8 mouse cellular contexts compared by ENCODE assay signal in the genomic region with DNA sequence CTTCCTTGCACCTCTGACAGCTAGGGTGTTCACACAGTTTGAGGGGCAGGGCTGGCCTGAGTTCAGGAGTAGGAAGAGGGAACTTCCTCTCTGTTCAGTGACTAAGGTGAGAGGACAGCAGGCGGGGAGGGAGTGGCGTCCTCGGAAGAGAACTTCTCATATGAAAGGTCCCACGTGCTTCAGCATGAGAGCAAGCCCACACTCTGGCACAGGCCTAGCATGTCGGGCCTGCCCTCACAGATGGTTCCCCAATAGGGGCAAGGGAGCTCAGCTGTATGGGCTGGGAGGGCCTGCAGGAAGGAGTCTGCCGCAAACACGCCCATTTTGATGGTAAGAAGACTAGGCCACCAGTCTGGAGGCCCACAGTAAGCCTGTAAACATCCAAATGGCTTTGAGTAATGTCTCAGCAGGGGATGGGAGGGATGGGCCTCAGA. TPM values are rescaled to one million over a fixed set of nuclear protein-coding genes. Genes with fewer than 3 reads are reported as not detected.
DNase-seq lines count a peak whose midpoint lies in the region; ATAC-seq lines count a peak whose summit lies in the region.

No protein-coding gene starts in this region.

- no peak overlapping the region for H3K4me3 ChIP-seq in midbrain, embryonic 10.5 days
- H3K4me3 ChIP-seq in midbrain, embryonic 14.5 days (replicated peaks; ENCODE audit: low read depth, low read length): no peak overlapping the region
- H3K4me3 ChIP-seq in limb, embryonic 10.5 days: no peak overlapping the region
- no peak overlapping the region for H3K4me3 ChIP-seq in midbrain, embryonic 13.5 days (replicated peaks)

- H3K9me3 ChIP-seq in midbrain, embryonic 10.5 days (replicated peaks): no peaks in the 10 kb centered on the region
- no peaks in the 10 kb centered on the region for H3K9me3 ChIP-seq in midbrain, embryonic 14.5 days (ENCODE audit: control insufficient read depth, low read length)
- H3K9me3 ChIP-seq in limb, embryonic 10.5 days (replicated peaks): no peaks in the 10 kb centered on the region
- H3K9me3 ChIP-seq in midbrain, embryonic 13.5 days: no peaks in the 10 kb centered on the region

- no peak for ATAC-seq in midbrain, embryonic 14.5 days (ENCODE audit: low FRiP score, low TSS enrichment)
- no peak for ATAC-seq in midbrain, embryonic 13.5 days

- no peak overlapping the region for H3K9ac ChIP-seq in midbrain, embryonic 14.5 days (replicated peaks; ENCODE audit: low read length)
- 0 out of 2 replicates have a peak overlapping the region, but pooled peaks have one; percentile 4 for H3K9ac ChIP-seq in midbrain, embryonic 13.5 days (replicated peaks)

- H3K27ac ChIP-seq in midbrain, embryonic 10.5 days (replicated peaks): peak overlapping the region; percentile 3; the same call in 1 of the 2 replicates
- no peak overlapping the region for H3K27ac ChIP-seq in midbrain, embryonic 14.5 days (replicated peaks; ENCODE audit: low read depth, low read length)
- H3K27ac ChIP-seq in limb, embryonic 10.5 days: peak overlapping the region; percentile 33; the same call in 1 of the 2 replicates
- H3K27ac ChIP-seq in midbrain, embryonic 13.5 days: no peak overlapping the region

- peaks cover 58% of the 10 kb centered on the region for H3K4me1 ChIP-seq in midbrain, embryonic 10.5 days
- peaks cover 46% of the 10 kb centered on the region for H3K4me1 ChIP-seq in midbrain, embryonic 14.5 days (ENCODE audit: control insufficient read depth, insufficient read depth, low read length)
- H3K4me1 ChIP-seq in limb, embryonic 10.5 days: peaks cover 63% of the 10 kb centered on the region
- peaks cover 55% of the 10 kb centered on the region for H3K4me1 ChIP-seq in midbrain, embryonic 13.5 days (replicated peaks)

- H3K4me2 ChIP-seq in midbrain, embryonic 14.5 days (ENCODE audit: low read length): no peak overlapping the region
- no peak overlapping the region for H3K4me2 ChIP-seq in midbrain, embryonic 13.5 days (replicated peaks)

- H3K36me3 ChIP-seq in midbrain, embryonic 10.5 days: peaks cover 20% of the 10 kb centered on the region
- no peaks in the 10 kb centered on the region for H3K36me3 ChIP-seq in midbrain, embryonic 14.5 days (ENCODE audit: control insufficient read depth, insufficient read depth, low read length)
- H3K36me3 ChIP-seq in limb, embryonic 10.5 days: peaks cover 27% of the 10 kb centered on the region
- H3K36me3 ChIP-seq in midbrain, embryonic 13.5 days: no peaks in the 10 kb centered on the region

- WGBS in midbrain, embryonic 10.5 days: 52% methylated on average over 7 of the region's 7 CpGs
- 62% methylated on average over 7 of the region's 7 CpGs for WGBS in midbrain, embryonic 14.5 days
- WGBS in limb, embryonic 10.5 days: 44% methylated on average over 7 of the region's 7 CpGs
- WGBS in midbrain, embryonic 13.5 days: 47% methylated on average over 7 of the region's 7 CpGs

- intact Hi-C loops in left cerebral cortex, postnatal 4 days (cut with DNase I): no loop called here

- H3K27me3 ChIP-seq in midbrain, embryonic 10.5 days (ENCODE audit: low read depth, poor library complexity, severe bottlenecking): no peaks in the 10 kb centered on the region
- H3K27me3 ChIP-seq in midbrain, embryonic 14.5 days (ENCODE audit: control insufficient read depth, insufficient read depth, low read length): no peaks in the 10 kb centered on the region
- no peaks in the 10 kb centered on the region for H3K27me3 ChIP-seq in limb, embryonic 10.5 days (ENCODE audit: low read depth, poor library complexity, severe bottlenecking)
- H3K27me3 ChIP-seq in midbrain, embryonic 13.5 days: no peaks in the 10 kb centered on the region

- peak; percentile 48 for DNase-seq in adrenal gland, postnatal 14 days
- no peak for DNase-seq in adrenal gland, adult 2 months
- DNase-seq in midbrain, embryonic 10.5 days (ENCODE audit: low spot score): no peak
- DNase-seq in midbrain, embryonic 14.5 days: no peak
- DNase-seq in limb, embryonic 10.5 days (ENCODE audit: low spot score): no peak
- DNase-seq in thymus, postnatal 25 days: peak; percentile 82
- DNase-seq in left cerebral cortex, postnatal 4 days: no peak

RNA-seq across cellular contexts. Expression of gene Grk2, which starts 5.7 kb away (rescaled TPM):
- 45.2 and 74.4 TPM in 2 replicates for total RNA-seq in adrenal gland, postnatal 14 days (2021)
- 10 to 100 TPM; 49.1 to 49.7 TPM for total RNA-seq in adrenal gland, adult 2 months (2021)
- polyA plus RNA-seq in adrenal gland, adult 2 months (2012; rRNA removed): 60.4 and 62.6 TPM in 2 replicates
- polyA plus RNA-seq in midbrain, embryonic 10.5 days (2016; fragmentation: Nextera tagmentation; extraction: Ambion mirVana): 12.2 and 14.2 TPM in 2 replicates
- polyA plus RNA-seq in midbrain, embryonic 14.5 days (2014; fragmentation: Nextera tagmentation; extraction: Ambion mirVana): 29.0 and 30.0 TPM in 2 replicates
- polyA plus RNA-seq in limb, embryonic 10.5 days (2016; fragmentation: Nextera tagmentation; extraction: Ambion mirVana): 14.6 and 15.5 TPM in 2 replicates
- 18.0 and 20.9 TPM in 2 replicates for polyA plus RNA-seq in midbrain, embryonic 13.5 days (2015; fragmentation: Nextera tagmentation; extraction: Ambion mirVana)
- 100 to 1,000 TPM; 143 to 167 TPM for total RNA-seq in left cerebral cortex, postnatal 4 days (2021)

RNA-seq across cellular contexts. Expression of gene Ankrd13d, which starts 17.4 kb away (rescaled TPM):
- 2.7 and 4.8 TPM in 2 replicates for total RNA-seq in adrenal gland, postnatal 14 days (2021)
- total RNA-seq in adrenal gland, adult 2 months (2021): 1 to 10 TPM; 2.5 to 5.7 TPM
- polyA plus RNA-seq in adrenal gland, adult 2 months (2012; rRNA removed): 5.4 and 8.3 TPM in 2 replicates
- polyA plus RNA-seq in midbrain, embryonic 10.5 days (2016; fragmentation: Nextera tagmentation; extraction: Ambion mirVana): 11.7 and 12.6 TPM in 2 replicates
- 34.5 and 39.3 TPM in 2 replicates for polyA plus RNA-seq in midbrain, embryonic 14.5 days (2014; fragmentation: Nextera tagmentation; extraction: Ambion mirVana)
- polyA plus RNA-seq in limb, embryonic 10.5 days (2016; fragmentation: Nextera tagmentation; extraction: Ambion mirVana): 5.5 and 7.9 TPM in 2 replicates
- polyA plus RNA-seq in midbrain, embryonic 13.5 days (2015; fragmentation: Nextera tagmentation; extraction: Ambion mirVana): 23.4 and 27.8 TPM in 2 replicates
- 10 to 100 TPM; 98.4 to 99.3 TPM for total RNA-seq in left cerebral cortex, postnatal 4 days (2021)

RNA-seq across cellular contexts. Expression of gene Ssh3, which starts 31.3 kb away (rescaled TPM):
- total RNA-seq in adrenal gland, postnatal 14 days (2021): 17.3 and 20.8 TPM in 2 replicates
- total RNA-seq in adrenal gland, adult 2 months (2021): 10 to 100 TPM; 30.9 to 34.4 TPM
- polyA plus RNA-seq in adrenal gland, adult 2 months (2012; rRNA removed): 67.4 and 86.6 TPM in 2 replicates
- polyA plus RNA-seq in midbrain, embryonic 10.5 days (2016; fragmentation: Nextera tagmentation; extraction: Ambion mirVana): 3.2 and 3.6 TPM in 2 replicates
- polyA plus RNA-seq in midbrain, embryonic 14.5 days (2014; fragmentation: Nextera tagmentation; extraction: Ambion mirVana): 8.8 and 12.8 TPM in 2 replicates
- 2.5 and 4.4 TPM in 2 replicates for polyA plus RNA-seq in limb, embryonic 10.5 days (2016; fragmentation: Nextera tagmentation; extraction: Ambion mirVana)
- polyA plus RNA-seq in midbrain, embryonic 13.5 days (2015; fragmentation: Nextera tagmentation; extraction: Ambion mirVana): 6.0 and 8.7 TPM in 2 replicates
- total RNA-seq in left cerebral cortex, postnatal 4 days (2021): 10 to 100 TPM; 71.0 to 74.6 TPM

Comparison
In these comparisons a context has a peak if more than half of its experiments do, and no peak if none do; other contexts are left out.
1. DNase-seq: peak in adrenal gland, postnatal 14 days (single experiment) and thymus, postnatal 25 days (single experiment); none in adrenal gland, adult 2 months (single experiment), midbrain, embryonic 10.5 days (single experiment), midbrain, embryonic 14.5 days (single experiment), limb, embryonic 10.5 days (single experiment) and left cerebral cortex, postnatal 4 days (single experiment).
2. H3K27ac ChIP-seq: peak in midbrain, embryonic 10.5 days (single experiment) and limb, embryonic 10.5 days (single experiment); none in midbrain, embryonic 14.5 days (single experiment) and midbrain, embryonic 13.5 days (single experiment).